Mouse (Mus musculus) MN1 (cell line): ENCODE measurements around the gene Rbmxl1.

Experiments used
- DNase-seq: peaks from one replicate; pipeline ENCODE4 v3.0.0-alpha.2; 2016; ENCODE audit warnings: low spot score

Gene Rbmxl1

DNA sequence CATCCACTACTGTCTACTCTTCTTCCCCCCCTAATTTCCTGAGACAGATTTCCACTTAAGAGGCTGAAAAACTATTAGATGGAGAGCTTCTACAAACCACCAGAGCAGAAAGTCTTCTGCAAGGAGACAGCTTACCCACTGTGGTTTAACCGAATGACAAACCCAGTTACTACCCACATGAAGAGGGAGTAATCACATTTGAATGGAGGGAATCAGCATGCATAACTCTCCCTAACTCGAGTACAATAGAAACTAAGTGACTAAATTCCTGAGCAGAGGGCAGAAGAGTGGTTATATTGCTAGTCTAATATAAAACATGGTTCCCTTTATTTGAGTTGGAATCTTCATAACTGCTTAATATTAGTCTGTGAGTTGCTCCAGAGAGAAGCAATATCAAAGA is 15.7 kb downstream of the Rbmxl1 start:
- DNase-seq = no peak

DNA sequence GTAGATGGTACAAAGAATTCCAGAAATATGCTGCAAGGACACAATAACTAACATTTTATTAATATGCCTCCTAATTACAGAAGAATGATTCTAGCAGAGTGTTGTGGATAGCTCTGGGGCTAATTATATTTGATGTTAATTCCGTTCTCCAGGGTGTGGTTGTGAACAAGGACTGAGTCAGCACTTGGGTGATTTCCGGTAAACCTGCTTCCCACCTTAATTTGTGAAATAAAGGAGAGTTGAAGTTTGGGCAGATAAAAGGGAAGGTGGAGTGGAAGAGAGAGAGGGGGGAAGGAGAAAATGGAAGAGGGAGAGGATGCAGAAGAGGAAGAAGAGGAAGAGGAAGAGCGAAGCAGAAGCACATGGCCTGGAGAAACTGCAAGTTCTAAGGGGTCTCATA is 19.0 kb downstream of the Rbmxl1 start:
- no peak for DNase-seq

DNA sequence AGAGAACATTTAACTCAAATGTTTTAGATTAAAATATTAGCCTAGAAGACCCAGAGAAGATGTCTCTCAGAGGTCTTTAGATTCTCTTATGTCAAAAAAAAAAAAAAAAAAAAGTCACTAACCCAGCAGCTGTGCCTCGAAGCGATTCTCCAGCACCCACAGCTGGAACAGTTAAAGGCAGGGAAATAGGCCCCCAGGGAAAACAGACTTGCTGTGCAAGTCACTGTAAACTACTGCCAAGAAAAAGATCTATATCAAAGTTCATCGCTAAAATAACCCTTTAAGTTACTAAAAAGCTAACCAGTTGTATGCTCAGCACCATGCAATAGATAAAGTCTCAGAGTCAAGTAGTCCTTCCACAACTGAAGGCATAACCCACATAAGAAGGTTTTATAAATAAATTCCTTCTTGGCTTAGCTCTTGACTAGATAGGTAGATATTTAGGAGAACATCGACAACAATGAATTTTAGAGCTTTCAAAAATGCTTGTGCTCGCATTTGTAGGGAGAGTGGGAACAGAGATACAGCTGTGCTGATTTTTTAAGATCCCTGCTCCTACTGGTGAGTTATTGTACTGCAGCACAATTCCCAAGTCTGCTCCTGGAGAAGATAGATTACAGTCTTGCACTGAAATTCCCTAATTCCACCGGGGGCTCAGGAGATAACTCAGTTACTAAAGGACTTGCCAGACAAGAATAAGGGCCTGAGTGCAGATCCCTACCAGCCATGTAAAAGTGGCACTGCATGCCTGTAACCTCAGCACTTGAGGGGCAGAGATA is 31.5 kb downstream of the Rbmxl1 start:
- DNase-seq = peak; percentile 54

DNA sequence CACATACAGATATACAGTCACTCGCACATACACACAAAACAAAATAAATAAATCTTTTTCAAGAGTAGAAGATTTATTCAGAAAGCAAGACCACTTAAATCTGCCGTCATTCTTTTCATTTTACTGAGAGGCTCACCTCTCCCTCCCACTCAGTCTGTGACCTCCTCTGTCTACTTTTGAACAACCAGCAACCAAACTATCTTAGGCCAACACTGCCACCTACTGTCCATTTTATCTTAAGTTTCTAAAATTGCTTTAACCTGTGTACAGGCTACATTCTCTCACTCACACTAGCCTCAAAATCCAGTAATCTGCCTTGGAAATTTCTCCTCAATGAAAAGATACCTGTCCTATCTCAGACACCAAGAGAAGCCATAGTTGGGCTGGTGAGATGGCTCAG is 40.8 kb downstream of the Rbmxl1 start:
- no peak for DNase-seq

DNA sequence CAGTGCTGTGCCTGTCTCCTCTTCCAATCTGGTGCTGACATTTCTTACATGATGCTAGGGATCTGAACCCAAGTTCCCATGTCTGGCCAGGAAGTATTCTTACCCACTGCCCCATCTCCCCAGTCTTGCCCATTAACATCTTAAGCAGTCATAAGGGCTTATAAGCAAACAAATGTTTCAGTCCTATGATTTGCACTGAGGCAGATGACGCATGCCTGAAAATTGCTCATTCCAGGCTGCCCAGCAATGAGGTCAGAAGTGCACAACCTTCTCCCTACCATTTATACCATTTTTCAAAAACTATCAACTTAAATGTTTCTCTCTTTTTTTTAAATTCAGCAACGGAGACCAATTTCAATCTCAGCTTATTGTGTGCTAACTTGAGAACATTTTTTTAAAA is 44.8 kb downstream of the Rbmxl1 start:
- DNase-seq = no peak

DNA sequence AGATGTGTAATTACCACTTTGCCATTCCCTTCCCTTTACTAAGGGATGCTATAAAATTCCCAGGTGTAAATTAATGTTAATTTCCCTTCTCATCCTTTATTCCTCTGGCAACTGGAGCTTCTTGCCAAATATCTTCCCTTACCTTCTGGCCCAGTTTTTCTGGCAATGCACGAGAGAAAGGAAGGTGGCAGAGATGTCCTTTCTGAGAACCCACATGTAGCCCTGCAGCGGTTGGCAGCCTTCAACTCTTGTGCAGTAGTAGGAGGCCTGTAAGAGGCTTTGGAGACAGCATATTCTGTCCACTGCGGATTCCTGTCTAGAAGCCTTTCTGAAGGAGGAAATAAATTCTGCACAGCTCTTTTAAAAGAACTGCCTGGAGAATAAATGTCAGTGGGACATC is 52.3 kb downstream of the Rbmxl1 start:
- no peak for DNase-seq
